Mouse (Mus musculus) heart, adult 2 months (tissue): ENCODE data around the gene Cox8b. TPM values are rescaled to one million over a fixed set of nuclear protein-coding genes. Genes with fewer than 3 reads are reported as not detected.

Source experiments
- DNase-seq, 2 experiments: peaks; one replicate each; pipeline ENCODE4 v3.0.0; 2021
- H3K27ac ChIP-seq: fragments of 200-600 bp; 2 replicates; pipeline ENCODE4 v1.8.1; 2022
- H3K27me3 ChIP-seq: fragments of 200-500 bp; 2 replicates; pipeline ENCODE4 v1.6.1; 2012; ENCODE audit warnings: mild to moderate bottlenecking, low read length, inconsistent platforms, mixed read lengths; ENCODE audit not compliant: control insufficient read depth, insufficient read depth
- H3K36me3 ChIP-seq: fragments of 200-500 bp; 2 replicates; pipeline ENCODE4 v1.6.1; 2012; ENCODE audit warnings: low read length, inconsistent platforms; ENCODE audit not compliant: control insufficient read depth, insufficient read depth
- H3K4me1 ChIP-seq: fragments of 200-500 bp; 2 replicates; pipeline ENCODE4 v1.6.1; 2011; ENCODE audit warnings: low read length; ENCODE audit not compliant: control insufficient read depth, insufficient read depth
- H3K4me3 ChIP-seq: fragments of 200-600 bp; 2 replicates; pipeline ENCODE4 v1.8.1; 2022
- H3K79me2 ChIP-seq: fragments of 200-500 bp; replicated peaks from 2 replicates; pipeline ENCODE4 v1.6.1; 2012; ENCODE audit warnings: mild to moderate bottlenecking, inconsistent platforms, low read length, moderate library complexity, mixed read lengths; ENCODE audit not compliant: control insufficient read depth, insufficient read depth
- H3K9ac ChIP-seq: fragments of 200-500 bp; 2 replicates; pipeline ENCODE4 v1.6.1; 2012; ENCODE audit warnings: low read depth, mild to moderate bottlenecking, control low read depth, inconsistent platforms, low read length, mixed read lengths
- EP300 ChIP-seq: fragments of 200-500 bp; IDR thresholded peaks from 2 replicates; pipeline ENCODE4 v1.6.1; 2011; ENCODE audit warnings: low read depth, low read length, control low read depth; ENCODE audit not compliant: insufficient read depth
- POLR2A ChIP-seq: fragments of 200-500 bp; IDR thresholded peaks from 2 replicates; pipeline ENCODE4 v1.6.1; 2011; ENCODE audit warnings: mild to moderate bottlenecking, low read depth, low read length, control low read depth; ENCODE audit not compliant: insufficient read depth
- WGBS: fragments of 180-500 bp; shearing (Covaris S2); methylation state at CpG from one replicate; pipeline ENCODE4 v1.1.7; 2018; 5-methylcytosine and 5-hydroxymethylcytosine counted together
- intact Hi-C: fragments of 180-260 bp; cut with DNase I; formaldehyde crosslinking; loops from one replicate; pipeline ENCODE4 v1.15.1; 2025
- polyA plus RNA-seq: library from polyadenylated mRNA; depleted of rRNA; stranded (reverse); fragments of >200 nt; gene quantifications from 2 replicates; pipeline ENCODE4 v1.2.3, GENCODE M21; 2012; rRNA removed
- total RNA-seq, 2 experiments: library from RNA; stranded (reverse); gene quantifications; 2 replicates each; pipeline ENCODE4 v1.2.3; 2021

The Cox8b gene
- total and polyA plus RNA-seq, 3 experiments = 2,194 to 3,250 (median 2,777) TPM

GRCm38 (mm10) chr7:140851916-140852315 is 48.3 kb downstream of the Cox8b start:
- Histone ChIP-seq H3K9ac (no peak overlapping the region), H3K4me3 (no peak overlapping the region), H3K36me3 (no peaks in the 10 kb centered on the region), H3K79me2 (no peaks in the 10 kb centered on the region; the same call in 1 of the 2 replicates), H3K27ac (no peak overlapping the region), H3K27me3 (no peaks in the 10 kb centered on the region), H3K4me1 (peaks cover 3% of the 10 kb centered on the region)
- no peak for DNase-seq
- intact Hi-C loops = no loop called here
- TF ChIP-seq EP300 (no peak), POLR2A (no peak)
- 94% methylated on average over 4 of the region's 4 CpGs for WGBS

Other genes with a start within 250 kb of the Cox8b start
- not detected for gene Olfr539, start 240.5 kb downstream of the Cox8b start, total RNA-seq
- gene Olfr539, start 240.5 kb downstream of the Cox8b start, polyA plus RNA-seq = not detected in 2 replicates
- gene Olfr45, start 218.5 kb downstream of the Cox8b start, total RNA-seq = not detected
- not detected in 2 replicates for gene Olfr45, start 218.5 kb downstream of the Cox8b start, polyA plus RNA-seq
- not detected for gene Olfr541, start 203.2 kb downstream of the Cox8b start, total RNA-seq
- not detected in 2 replicates for gene Olfr541, start 203.2 kb downstream of the Cox8b start, polyA plus RNA-seq
- 10 to 100 TPM in 1 of 2 experiments, 1 to 10 TPM in 1; 9.6 to 12.7 TPM for gene Cyp2e1, start 136.7 kb downstream of the Cox8b start, total RNA-seq
- gene Cyp2e1, start 136.7 kb downstream of the Cox8b start, polyA plus RNA-seq = 6.4 and 18.7 TPM in 2 replicates
- gene Syce1, start 112.6 kb downstream of the Cox8b start, total RNA-seq = not detected
- gene Syce1, start 112.6 kb downstream of the Cox8b start, polyA plus RNA-seq = 0.10 TPM in 1 of 2 replicates, not detected in the other
- gene Zfp941, start 78.3 kb downstream of the Cox8b start, total RNA-seq = under 1 TPM; 0.14 to 0.29 TPM
- 0.10 and 0.15 TPM in 2 replicates for gene Zfp941, start 78.3 kb downstream of the Cox8b start, polyA plus RNA-seq
- 1 to 10 TPM; 1.1 to 1.4 TPM for gene Urah, start 65.4 kb downstream of the Cox8b start, total RNA-seq
- 0.85 and 2.2 TPM in 2 replicates for gene Urah, start 65.4 kb downstream of the Cox8b start, polyA plus RNA-seq
- 10 to 100 TPM; 22.6 to 27.5 TPM for gene Scgb1c1, start 54.9 kb downstream of the Cox8b start, total RNA-seq
- gene Scgb1c1, start 54.9 kb downstream of the Cox8b start, polyA plus RNA-seq = 54.5 and 56.6 TPM in 2 replicates
- not detected for gene Odf3, start 52.6 kb downstream of the Cox8b start, total RNA-seq
- gene Odf3, start 52.6 kb downstream of the Cox8b start, polyA plus RNA-seq = 0.25 and 0.38 TPM in 2 replicates
- not detected for gene Gm45785, start 44.1 kb downstream of the Cox8b start, total RNA-seq
- not detected in 2 replicates for gene Gm45785, start 44.1 kb downstream of the Cox8b start, polyA plus RNA-seq
- 10 to 100 TPM; 20.1 to 23.6 TPM for gene Ric8a, start 43.5 kb downstream of the Cox8b start, total RNA-seq
- gene Ric8a, start 43.5 kb downstream of the Cox8b start, polyA plus RNA-seq = 37.6 and 42.8 TPM in 2 replicates
- 10 to 100 TPM in 1 of 2 experiments, 1 to 10 TPM in 1; 8.8 to 12.3 TPM for gene Bet1l, start 42.9 kb downstream of the Cox8b start, total RNA-seq
- 12.4 and 17.0 TPM in 2 replicates for gene Bet1l, start 42.9 kb downstream of the Cox8b start, polyA plus RNA-seq
- gene Psmd13, start 18.5 kb downstream of the Cox8b start, total RNA-seq = 10 to 100 TPM; 72.6 to 86.1 TPM
- gene Psmd13, start 18.5 kb downstream of the Cox8b start, polyA plus RNA-seq = 50.8 and 71.0 TPM in 2 replicates
- gene Sirt3, start 18.1 kb downstream of the Cox8b start, total RNA-seq = 10 to 100 TPM; 53.1 to 60.6 TPM
- 86.9 and 100 TPM in 2 replicates for gene Sirt3, start 18.1 kb downstream of the Cox8b start, polyA plus RNA-seq
- gene Nlrp6, start 20.5 kb upstream of the Cox8b start, total RNA-seq = under 1 TPM in 1 of 2 experiments, not detected in 1; 0.07 TPM
- gene Nlrp6, start 20.5 kb upstream of the Cox8b start, polyA plus RNA-seq = 0.04 and 0.06 TPM in 2 replicates
- 1 to 10 TPM; 4.0 to 5.8 TPM for gene Pgghg, start 40.9 kb upstream of the Cox8b start, total RNA-seq
- 13.0 and 14.1 TPM in 2 replicates for gene Pgghg, start 40.9 kb upstream of the Cox8b start, polyA plus RNA-seq
- under 1 TPM; 0.32 to 0.34 TPM for gene Ifitm5, start 49.8 kb upstream of the Cox8b start, total RNA-seq
- gene Ifitm5, start 49.8 kb upstream of the Cox8b start, polyA plus RNA-seq = 1.1 and 2.0 TPM in 2 replicates
- gene Gm45717, start 55.5 kb upstream of the Cox8b start, total RNA-seq = not detected
- gene Gm45717, start 55.5 kb upstream of the Cox8b start, polyA plus RNA-seq = not detected in 2 replicates
- 100 to 1,000 TPM; 107 to 113 TPM for gene Ifitm2, start 55.5 kb upstream of the Cox8b start, total RNA-seq
- 368 and 425 TPM in 2 replicates for gene Ifitm2, start 55.5 kb upstream of the Cox8b start, polyA plus RNA-seq
- gene Ifitm1, start 66.8 kb upstream of the Cox8b start, total RNA-seq = 1 to 10 TPM; 6.1 to 7.7 TPM
- gene Ifitm1, start 66.8 kb upstream of the Cox8b start, polyA plus RNA-seq = 16.1 and 52.2 TPM in 2 replicates
- 100 to 1,000 TPM; 115 to 123 TPM for gene Ifitm3, start 110.3 kb upstream of the Cox8b start, total RNA-seq
- gene Ifitm3, start 110.3 kb upstream of the Cox8b start, polyA plus RNA-seq = 274 and 332 TPM in 2 replicates
- 1 to 10 TPM in 1 of 2 experiments, under 1 TPM in 1; 0.36 to 1.0 TPM for gene Ifitm6, start 117.5 kb upstream of the Cox8b start, total RNA-seq
- 4.6 and 5.1 TPM in 2 replicates for gene Ifitm6, start 117.5 kb upstream of the Cox8b start, polyA plus RNA-seq
- gene Gm17387, start 128.7 kb upstream of the Cox8b start, total RNA-seq = not detected
- gene Gm17387, start 128.7 kb upstream of the Cox8b start, polyA plus RNA-seq = not detected in 2 replicates
- under 1 TPM in 1 of 2 experiments, not detected in 1; 0.07 TPM for gene B4galnt4, start 160.7 kb upstream of the Cox8b start, total RNA-seq
- 0.04 and 0.06 TPM in 2 replicates for gene B4galnt4, start 160.7 kb upstream of the Cox8b start, polyA plus RNA-seq
- under 1 TPM; 0.20 to 0.21 TPM for gene Pkp3, start 177.8 kb upstream of the Cox8b start, total RNA-seq
- 0.35 and 1.6 TPM in 2 replicates for gene Pkp3, start 177.8 kb upstream of the Cox8b start, polyA plus RNA-seq
- gene Sigirr, start 200.1 kb upstream of the Cox8b start, total RNA-seq = 1 to 10 TPM; 4.5 to 7.0 TPM
- gene Sigirr, start 200.1 kb upstream of the Cox8b start, polyA plus RNA-seq = 9.4 and 10.2 TPM in 2 replicates
- under 1 TPM in 1 of 2 experiments, not detected in 1; 0.39 TPM for gene Ano9, start 217.4 kb upstream of the Cox8b start, total RNA-seq
- gene Ano9, start 217.4 kb upstream of the Cox8b start, polyA plus RNA-seq = 0.09 and 0.53 TPM in 2 replicates
- 10 to 100 TPM; 25.9 to 29.7 TPM for gene Ptdss2, start 221.9 kb upstream of the Cox8b start, total RNA-seq
- gene Ptdss2, start 221.9 kb upstream of the Cox8b start, polyA plus RNA-seq = 22.4 and 39.2 TPM in 2 replicates